Mouse (Mus musculus) frontal cortex, adult 2 months (tissue): ENCODE measurements around the gene Mroh2a. TPM values are rescaled to one million over a fixed set of nuclear protein-coding genes. Genes with fewer than 3 reads are reported as not detected.

Source experiments
- DNase-seq, 2 experiments: peaks; one replicate each; pipeline ENCODE4 v3.0.0; 2022; ENCODE audit warnings: low spot score in 1 of 2; ENCODE audit errors: extremely low spot score in 1 of 2
- polyA plus RNA-seq: library from polyadenylated mRNA; depleted of rRNA; stranded (reverse); fragments of >200 nt; gene quantifications from 2 replicates; pipeline ENCODE4 v1.2.3, GENCODE M21; 2012; rRNA removed

Mroh2a gene
- polyA plus RNA-seq, 1 experiment: 0.02 TPM

DNA sequence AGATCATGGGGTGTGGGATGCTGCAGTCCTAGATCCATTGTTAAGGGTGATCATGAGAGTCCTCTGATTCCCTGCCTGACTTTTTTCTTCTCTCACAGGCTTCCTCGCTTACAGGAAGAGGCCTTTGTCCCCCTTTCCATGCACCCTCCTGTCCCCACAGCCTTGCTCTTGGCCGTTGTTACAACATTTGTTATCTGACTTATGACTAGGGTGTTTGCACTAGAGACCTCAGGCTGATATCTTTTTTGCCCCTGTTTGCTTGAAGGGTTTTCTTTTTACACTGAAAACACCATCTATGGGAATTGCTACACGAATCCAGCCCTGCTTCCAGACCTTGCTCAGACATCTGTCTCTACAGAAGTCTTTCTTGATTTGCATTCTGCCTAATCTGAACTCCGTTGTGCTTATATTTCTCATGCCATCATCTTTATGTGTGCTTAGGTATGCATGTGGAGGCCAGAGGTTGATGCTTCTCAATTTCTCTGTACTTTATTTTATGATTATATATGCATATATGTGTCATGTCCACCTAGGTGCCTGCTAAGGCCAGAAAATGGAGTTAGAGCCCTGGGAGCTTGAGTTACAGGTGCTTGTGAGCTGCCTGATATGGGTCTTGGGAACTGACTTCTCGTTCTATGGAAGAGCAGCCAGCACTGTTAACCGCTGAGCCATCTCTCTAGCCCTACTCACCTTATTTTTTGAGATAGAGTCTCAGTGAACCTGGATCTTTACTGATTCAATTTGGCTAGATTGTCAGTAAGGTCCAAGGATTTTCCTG, 78.4 kb downstream of the Mroh2a start:
- DNase-seq: no peak

DNA sequence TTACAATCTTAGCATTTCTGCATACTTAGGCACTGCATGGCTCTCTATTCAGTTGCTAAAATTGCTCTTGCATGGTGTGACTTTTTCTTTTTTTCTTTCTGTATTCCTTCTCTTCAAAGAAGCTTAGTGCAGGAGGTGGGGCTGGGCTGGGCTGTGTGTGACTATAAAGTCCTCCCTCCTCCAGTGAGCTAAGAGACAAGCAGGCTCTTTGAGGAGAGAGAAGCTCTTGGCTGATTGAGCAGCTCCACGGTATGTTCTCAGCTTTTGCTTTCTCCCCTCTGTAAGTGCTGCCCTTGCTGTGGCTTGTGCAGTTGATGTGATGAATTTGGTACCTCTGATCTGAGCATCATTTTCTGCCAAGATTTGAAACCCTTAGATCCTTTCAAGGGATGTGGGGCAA, 79.8 kb downstream of the Mroh2a start:
- DNase-seq: no peak

DNA sequence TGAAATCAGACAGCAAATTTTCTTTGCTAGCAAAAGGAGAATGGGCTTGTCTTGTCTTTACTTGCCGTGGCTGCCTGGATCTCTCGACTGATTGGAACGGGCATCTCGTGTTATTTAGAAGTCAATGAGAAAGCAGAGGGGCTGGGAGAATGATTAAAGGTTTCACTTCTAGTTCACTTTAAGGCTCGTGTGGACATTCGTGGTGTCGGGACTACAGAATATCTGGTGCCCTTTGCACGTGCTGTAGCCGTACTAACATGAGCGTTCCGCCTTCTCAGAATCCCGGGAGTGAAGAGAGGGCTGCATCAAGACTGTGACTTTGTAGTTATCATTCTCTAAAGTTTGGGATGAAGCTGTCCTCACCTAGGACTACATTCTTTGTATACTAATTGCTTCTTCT, 80.4 kb downstream of the Mroh2a start:
- DNase-seq: no peak

DNA sequence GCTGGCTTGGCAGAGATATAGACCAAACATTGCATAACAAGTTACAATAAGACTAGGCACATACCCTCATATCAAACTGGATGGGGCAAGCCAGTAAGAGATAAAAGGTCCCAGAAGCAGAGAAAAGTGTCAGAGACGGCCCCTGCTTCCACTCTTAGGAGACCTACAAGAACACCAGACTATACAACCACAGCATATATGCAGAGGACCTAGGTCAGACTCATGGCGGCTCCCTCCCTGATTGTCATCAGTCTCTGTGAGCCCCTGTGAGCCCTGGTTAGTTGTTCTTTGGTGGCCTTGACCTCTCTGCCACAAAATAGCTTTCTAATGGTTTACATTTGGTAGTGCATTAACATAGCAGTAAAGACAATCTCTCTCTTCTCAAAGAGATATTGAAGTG, 82.2 kb downstream of the Mroh2a start:
- no peak for DNase-seq

DNA sequence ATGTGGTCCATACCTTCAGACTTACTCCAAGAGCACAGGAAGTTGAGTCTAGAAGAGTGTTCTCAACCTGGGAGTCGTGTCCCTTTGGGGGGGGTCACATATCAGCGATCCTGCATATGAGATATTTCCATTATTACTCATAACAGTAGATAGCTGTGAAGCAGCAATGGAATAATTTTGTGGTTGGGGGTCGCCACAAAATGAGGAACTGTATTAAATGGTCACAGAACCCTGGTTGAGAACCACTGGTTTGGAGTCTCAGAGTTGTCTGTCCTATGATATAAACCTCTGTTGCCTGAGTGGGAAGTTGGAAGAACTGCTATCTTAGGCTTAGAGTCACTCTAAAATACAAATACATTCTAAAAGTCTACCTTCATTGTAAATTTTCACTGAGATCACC, 83.1 kb downstream of the Mroh2a start:
- no peak for DNase-seq

DNA sequence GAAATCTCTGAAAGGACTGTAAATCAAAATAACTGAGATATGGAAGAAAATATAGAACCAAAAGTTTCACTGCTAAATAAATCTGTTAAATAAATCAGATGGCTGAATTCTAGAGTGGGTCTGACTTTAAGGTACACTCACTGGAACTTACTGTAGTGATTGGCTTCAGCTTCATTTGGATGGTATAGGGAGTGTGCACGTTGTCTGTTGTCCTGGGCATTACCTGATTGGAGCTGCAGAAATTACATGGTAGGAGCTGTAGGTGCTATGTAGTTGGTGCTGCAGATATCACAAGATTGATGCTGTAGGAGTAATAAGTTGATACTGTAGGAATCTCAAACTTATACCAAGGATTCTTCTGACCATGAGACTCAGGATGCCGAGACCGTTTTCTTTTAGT, 83.6 kb downstream of the Mroh2a start:
- no peak for DNase-seq

Other genes with a start within 250 kb of the Mroh2a start
- gene Usp40, start 218.4 kb upstream of the Mroh2a start, polyA plus RNA-seq: 17.9 and 19.4 TPM in 2 replicates
- gene Ugt1a10, start 171.6 kb upstream of the Mroh2a start, polyA plus RNA-seq: not detected in 2 replicates
- gene Ugt1a9, start 156.2 kb upstream of the Mroh2a start, polyA plus RNA-seq: not detected in 2 replicates
- 0.04 TPM in 1 of 2 replicates, not detected in the other for gene Ugt1a8, start 139.2 kb upstream of the Mroh2a start, polyA plus RNA-seq
- 0.61 and 1.2 TPM in 2 replicates for gene Ugt1a7c, start 131.9 kb upstream of the Mroh2a start, polyA plus RNA-seq
- gene Ugt1a6b, start 123.7 kb upstream of the Mroh2a start, polyA plus RNA-seq: 0.06 and 0.08 TPM in 2 replicates
- gene Ugt1a6a, start 92.2 kb upstream of the Mroh2a start, polyA plus RNA-seq: 2.2 and 2.3 TPM in 2 replicates
- gene Ugt1a5, start 61.0 kb upstream of the Mroh2a start, polyA plus RNA-seq: not detected in 2 replicates
- gene Ugt1a2, start 26.4 kb upstream of the Mroh2a start, polyA plus RNA-seq: not detected in 2 replicates
- 1.9 and 2.6 TPM in 2 replicates for gene Dnajb3, start 21.2 kb upstream of the Mroh2a start, polyA plus RNA-seq
- gene Ugt1a1, start 15.0 kb upstream of the Mroh2a start, polyA plus RNA-seq: 0.06 TPM in 2 replicates
- gene Hjurp, start 50.6 kb downstream of the Mroh2a start, polyA plus RNA-seq: 56.1 and 61.2 TPM in 2 replicates
- gene Trpm8, start 50.7 kb downstream of the Mroh2a start, polyA plus RNA-seq: 0.02 TPM in 2 replicates
- gene Spp2, start 180.0 kb downstream of the Mroh2a start, polyA plus RNA-seq: 1.4 TPM in 2 replicates